ENCODE assay signal across 8 mouse cellular contexts in the genomic region with DNA sequence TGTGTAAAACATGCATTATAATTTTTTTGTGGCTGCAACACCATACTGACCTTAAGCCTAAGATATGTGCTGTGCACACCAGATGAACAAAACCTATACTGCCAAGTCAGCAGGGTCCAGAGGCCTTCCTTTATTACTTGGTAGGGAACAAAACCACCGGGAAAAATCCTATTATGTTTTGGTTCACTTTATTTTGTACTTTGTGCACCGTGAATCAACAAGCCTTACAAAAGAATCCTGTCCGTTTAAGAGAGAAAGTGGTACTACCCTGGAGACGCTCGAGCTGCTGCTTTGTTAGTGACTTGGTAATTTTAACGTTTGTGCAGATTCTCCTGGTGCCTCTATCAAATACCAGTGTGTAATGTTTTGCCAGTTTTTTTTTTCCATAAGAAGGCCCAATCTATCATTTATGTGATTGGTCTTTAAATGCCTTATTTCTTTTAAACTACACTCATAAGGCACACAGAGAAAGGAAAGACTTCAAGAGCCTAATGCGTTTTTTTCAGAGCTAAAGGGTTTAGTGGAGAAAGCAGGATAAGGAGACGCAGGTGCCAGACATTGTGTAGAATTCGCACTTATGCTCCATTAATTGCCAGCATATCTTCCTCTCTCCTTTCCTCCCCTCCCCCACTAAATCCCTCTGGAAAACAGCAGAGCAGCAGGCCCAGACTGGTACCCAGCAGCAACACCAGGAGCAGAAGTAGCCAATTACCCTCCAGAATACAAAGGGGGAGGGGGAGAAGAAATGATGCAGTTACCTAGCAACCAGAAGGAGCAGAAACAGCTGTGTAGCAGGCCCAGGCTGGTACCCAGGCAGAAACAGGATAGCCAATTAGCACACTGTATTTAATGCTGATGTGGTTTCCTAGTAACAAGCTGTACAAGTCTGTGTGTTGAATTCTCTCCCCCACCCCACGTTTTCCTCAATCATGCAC. TPM values are rescaled to one million over a fixed set of nuclear protein-coding genes. Genes with fewer than 3 reads are reported as not detected.
DNase-seq lines count a peak whose midpoint lies in the region; ATAC-seq and TF ChIP-seq lines count a peak whose summit lies in the region.

No protein-coding gene starts in this region.

- TF ChIP-seq CTCF in left cerebral cortex, adult 2 months (IDR thresholded peaks at IDR 0.05) = no peak
- TF ChIP-seq CTCF in olfactory bulb, adult 2 months (IDR thresholded peaks at IDR 0.05; ENCODE audit: insufficient read depth, low read depth, low read length) = no peak

- peak; percentile 51 for DNase-seq in embryo, embryonic 11.5 days (ENCODE audit: low read depth, low spot score)
- peak; percentile 90 for DNase-seq in forelimb bud, embryonic 11.5 days (ENCODE audit: low read depth, low spot score)
- DNase-seq in left cerebral cortex, adult 2 months (ENCODE audit: extremely low spot score in 1 of 2, low spot score in 2 of 2) = peak in 1 of 2 experiments; percentile 58
- no peak for DNase-seq in adrenal gland, adult 2 months
- no peak for DNase-seq in lung, postnatal 25 days (ENCODE audit: low spot score)
- DNase-seq in heart, postnatal 25 days (ENCODE audit: low spot score) = no peak

- no peak overlapping the region for H3K4me3 ChIP-seq in left cerebral cortex, adult 2 months
- H3K4me3 ChIP-seq in olfactory bulb, adult 2 months (ENCODE audit: insufficient read depth, low read depth, low read length) = no peak overlapping the region

- WGBS in olfactory bulb, adult 2 months = 9% methylated on average over 10 of the region's 10 CpGs

- intact Hi-C loops in left cerebral cortex, adult 2 months (cut with DNase I) = no loop called here
- intact Hi-C loops in heart, postnatal 25 days (cut with DNase I) = no loop called here

- peaks cover 5% of the 10 kb centered on the region for H3K4me1 ChIP-seq in olfactory bulb, adult 2 months (ENCODE audit: control insufficient read depth, insufficient read depth, low read length)

- TF ChIP-seq POLR2A in olfactory bulb, adult 2 months (IDR thresholded peaks at IDR 0.05; ENCODE audit: insufficient read depth, low read depth, low read length) = no peak

- ATAC-seq in inflammation-experienced regulatory T-cells, adult 6 months = no peak

- H3K27ac ChIP-seq in left cerebral cortex, adult 2 months = peak overlapping the region; percentile 49; the same call in 1 of the 2 replicates
- H3K27ac ChIP-seq in olfactory bulb, adult 2 months (ENCODE audit: insufficient read depth, low read depth, low read length) = peak overlapping the region; percentile 89

RNA-seq across cellular contexts. Expression of gene Klf7, which starts 55.5 kb away (rescaled TPM):
- 10 to 100 TPM; 41.1 to 46.5 TPM for total RNA-seq in left cerebral cortex, adult 2 months (2021)
- 219 TPM in 1 of 2 replicates, not detected in the other for polyA plus RNA-seq in olfactory bulb, adult 2 months (2012; ENCODE audit: insufficient read depth, insufficient read length, low replicate concordance, missing spikeins)
- 10 to 100 TPM in 2 of 3 experiments, 1 to 10 TPM in 1; 6.6 to 22.4 (median 21.6) TPM for polyA plus RNA-seq in inflammation-experienced regulatory T-cells, adult 6 months (2017; shearing (Covaris generic))
- total RNA-seq in adrenal gland, adult 2 months (2021) = 10 to 100 TPM; 13.4 to 18.6 TPM
- 7.1 and 15.5 TPM in 2 replicates for polyA plus RNA-seq in adrenal gland, adult 2 months (2012; rRNA removed)
- total RNA-seq in heart, postnatal 25 days (2021) = 10 to 100 TPM; 18.2 to 19.1 TPM

Comparison
In these comparisons a context has a peak if more than half of its experiments do, and no peak if none do; other contexts are left out.
1. DNase-seq: peak in embryo, embryonic 11.5 days (single experiment) and forelimb bud, embryonic 11.5 days (single experiment); none in adrenal gland, adult 2 months (single experiment), lung, postnatal 25 days (single experiment) and heart, postnatal 25 days (single experiment).